Mouse (Mus musculus): ENCODE measurements around the gene Pafah1b2. TPM values are rescaled to one million over a fixed set of nuclear protein-coding genes. Genes with fewer than 3 reads are reported as not detected.

Pafah1b2 gene
- polyA plus RNA-seq, 1 experiment from 2014 or later = 173 TPM

- Histone ChIP-seq H3K9ac (replicated peaks; ENCODE audit: low read length) (no peak overlapping the region), H3K9me3 (ENCODE audit: low read length) (no peaks in the 10 kb centered on the region), H3K27ac (ENCODE audit: low read length) (no peak overlapping the region), H3K4me3 (ENCODE audit: low read length) (no peak overlapping the region), H3K4me1 (ENCODE audit: insufficient read depth, low read length) (peaks cover 8% of the 10 kb centered on the region), H3K36me3 (ENCODE audit: insufficient read depth, low read length) (peaks cover 25% of the 10 kb centered on the region), H3K4me2 (replicated peaks; ENCODE audit: low read depth, low read length) (no peak overlapping the region), H3K27me3 (ENCODE audit: insufficient read depth, low read length) (0 out of 2 replicates have a peak, but pooled peaks cover 2% of the 10 kb centered on the region)
- WGBS = 89% methylated on average over 8 of the region's 8 CpGs
- ATAC-seq (ENCODE audit: low FRiP score, low TSS enrichment) = no peak
These were observed 74.4 kb downstream of the Pafah1b2 start for GRCm38 (mm10) chr9:45938088-45938487.

GRCm38 (mm10) chr9:45936883-45937282, 75.6 kb downstream of the Pafah1b2 start:
- peaks cover 13% of the 10 kb centered on the region; the same call in 1 of the 2 replicates for H3K36me3 ChIP-seq (ENCODE audit: insufficient read depth, low read length)
- H3K9me3 ChIP-seq (ENCODE audit: low read length) = no peaks in the 10 kb centered on the region
- H3K4me2 ChIP-seq (replicated peaks; ENCODE audit: low read depth, low read length) = no peak overlapping the region
- H3K4me3 ChIP-seq (ENCODE audit: low read length) = no peak overlapping the region
- H3K9ac ChIP-seq (replicated peaks; ENCODE audit: low read length) = no peak overlapping the region
- peaks cover 18% of the 10 kb centered on the region for H3K4me1 ChIP-seq (ENCODE audit: insufficient read depth, low read length)
- H3K27me3 ChIP-seq (ENCODE audit: insufficient read depth, low read length) = 0 out of 2 replicates have a peak, but pooled peaks cover 2% of the 10 kb centered on the region
- ATAC-seq (ENCODE audit: low FRiP score, low TSS enrichment) = peak; percentile 49
- WGBS = 19% methylated on average over 3 of the region's 3 CpGs
- peak overlapping the region; percentile 13; the same call in 1 of the 2 replicates for H3K27ac ChIP-seq (ENCODE audit: low read length)

GRCm38 (mm10) chr9:45935628-45936210, 76.8 kb downstream of the Pafah1b2 start, which contains the start of gene Tagln:
Gene Tagln (minus strand): TSS chr9:45936058.
- Histone ChIP-seq H3K27ac (ENCODE audit: low read length) (peak within 1 kb of the TSS; percentile 13; the same call in 1 of the 2 replicates), H3K4me2 (replicated peaks; ENCODE audit: low read depth, low read length) (peak within 1 kb of the TSS; percentile 48), H3K36me3 (ENCODE audit: insufficient read depth, low read length) (peaks cover 1% of the 10 kb centered on the region; the same call in 1 of the 2 replicates), H3K9ac (replicated peaks; ENCODE audit: low read length) (peak within 1 kb of the TSS; percentile 31; the same call in 1 of the 2 replicates), H3K27me3 (ENCODE audit: insufficient read depth, low read length) (0 out of 2 replicates have a peak, but pooled peaks cover 2% of the 10 kb centered on the region), H3K9me3 (ENCODE audit: low read length) (no peaks in the 10 kb centered on the region), H3K4me1 (ENCODE audit: insufficient read depth, low read length) (peaks cover 18% of the 10 kb centered on the region), H3K4me3 (ENCODE audit: low read length) (peak within 1 kb of the TSS; percentile 32)
- peak; percentile 78 for ATAC-seq (ENCODE audit: low FRiP score, low TSS enrichment)
- WGBS = 10% methylated on average over 21 of the region's 21 CpGs

- peaks cover 10% of the 10 kb centered on the region for H3K36me3 ChIP-seq (ENCODE audit: insufficient read depth, low read length)
- WGBS = 57% methylated on average over 11 of the region's 11 CpGs
- H3K27ac ChIP-seq (ENCODE audit: low read length) = no peak overlapping the region
- H3K9me3 ChIP-seq (ENCODE audit: low read length) = no peaks in the 10 kb centered on the region
- H3K4me1 ChIP-seq (ENCODE audit: insufficient read depth, low read length) = peaks cover 18% of the 10 kb centered on the region
- 0 out of 2 replicates have a peak overlapping the region, but pooled peaks have one; percentile 22 for H3K9ac ChIP-seq (replicated peaks; ENCODE audit: low read length)
- no peak for ATAC-seq (ENCODE audit: low FRiP score, low TSS enrichment)
- no peak overlapping the region; the same call in 1 of the 2 replicates for H3K4me2 ChIP-seq (replicated peaks; ENCODE audit: low read depth, low read length)
- 0 out of 2 replicates have a peak, but pooled peaks cover 2% of the 10 kb centered on the region for H3K27me3 ChIP-seq (ENCODE audit: insufficient read depth, low read length)
- no peak overlapping the region for H3K4me3 ChIP-seq (ENCODE audit: low read length)
These were observed 79.7 kb downstream of the Pafah1b2 start for GRCm38 (mm10) chr9:45932571-45933415.

GRCm38 (mm10) chr9:45931958-45932357, 80.5 kb downstream of the Pafah1b2 start:
- H3K9me3 ChIP-seq (ENCODE audit: low read length) = no peaks in the 10 kb centered on the region
- ATAC-seq (ENCODE audit: low FRiP score, low TSS enrichment) = no peak
- no peak overlapping the region for H3K4me2 ChIP-seq (replicated peaks; ENCODE audit: low read depth, low read length)
- H3K4me1 ChIP-seq (ENCODE audit: insufficient read depth, low read length) = peaks cover 18% of the 10 kb centered on the region
- peaks cover 13% of the 10 kb centered on the region for H3K36me3 ChIP-seq (ENCODE audit: insufficient read depth, low read length)
- no peak overlapping the region for H3K4me3 ChIP-seq (ENCODE audit: low read length)
- H3K27ac ChIP-seq (ENCODE audit: low read length) = no peak overlapping the region
- 21% methylated on average over 1 of the region's 1 CpGs for WGBS
- 0 out of 2 replicates have a peak, but pooled peaks cover 2% of the 10 kb centered on the region for H3K27me3 ChIP-seq (ENCODE audit: insufficient read depth, low read length)
- no peak overlapping the region for H3K9ac ChIP-seq (replicated peaks; ENCODE audit: low read length)

- 86% methylated on average over 5 of the region's 5 CpGs for WGBS
- H3K4me1 ChIP-seq (ENCODE audit: insufficient read depth, low read length) = peaks cover 13% of the 10 kb centered on the region
- H3K27me3 ChIP-seq (ENCODE audit: insufficient read depth, low read length) = no peaks in the 10 kb centered on the region
- H3K4me3 ChIP-seq (ENCODE audit: low read length) = no peak overlapping the region
- H3K9ac ChIP-seq (replicated peaks; ENCODE audit: low read length) = no peak overlapping the region
- H3K4me2 ChIP-seq (replicated peaks; ENCODE audit: low read depth, low read length) = no peak overlapping the region
- ATAC-seq (ENCODE audit: low FRiP score, low TSS enrichment) = no peak
- no peaks in the 10 kb centered on the region for H3K9me3 ChIP-seq (ENCODE audit: low read length)
- H3K27ac ChIP-seq (ENCODE audit: low read length) = no peak overlapping the region
- H3K36me3 ChIP-seq (ENCODE audit: insufficient read depth, low read length) = peaks cover 24% of the 10 kb centered on the region
These were observed 83.2 kb downstream of the Pafah1b2 start for GRCm38 (mm10) chr9:45929285-45929684.

GRCm38 (mm10) chr9:45919895-45920294, 92.6 kb downstream of the Pafah1b2 start:
- Histone ChIP-seq H3K9me3 (ENCODE audit: low read length) (no peaks in the 10 kb centered on the region), H3K27ac (ENCODE audit: low read length) (peak overlapping the region; percentile 64; the same call in 1 of the 2 replicates), H3K27me3 (ENCODE audit: insufficient read depth, low read length) (no peaks in the 10 kb centered on the region), H3K36me3 (ENCODE audit: insufficient read depth, low read length) (peaks cover 57% of the 10 kb centered on the region), H3K9ac (replicated peaks; ENCODE audit: low read length) (no peak overlapping the region), H3K4me2 (replicated peaks; ENCODE audit: low read depth, low read length) (no peak overlapping the region), H3K4me3 (ENCODE audit: low read length) (no peak overlapping the region), H3K4me1 (ENCODE audit: insufficient read depth, low read length) (no peaks in the 10 kb centered on the region)
- no peak for ATAC-seq (ENCODE audit: low FRiP score, low TSS enrichment)
- WGBS = 55% methylated on average over 1 of the region's 1 CpGs

- ATAC-seq (ENCODE audit: low FRiP score, low TSS enrichment) = no peak
- H3K9ac ChIP-seq (replicated peaks; ENCODE audit: low read length) = no peak overlapping the region
- H3K27ac ChIP-seq (ENCODE audit: low read length) = no peak overlapping the region
- no peak overlapping the region for H3K4me3 ChIP-seq (ENCODE audit: low read length)
- 85% methylated on average over 5 of the region's 5 CpGs for WGBS
- no peaks in the 10 kb centered on the region for H3K4me1 ChIP-seq (ENCODE audit: insufficient read depth, low read length)
- H3K27me3 ChIP-seq (ENCODE audit: insufficient read depth, low read length) = no peaks in the 10 kb centered on the region
- peaks cover 53% of the 10 kb centered on the region for H3K36me3 ChIP-seq (ENCODE audit: insufficient read depth, low read length)
- no peak overlapping the region for H3K4me2 ChIP-seq (replicated peaks; ENCODE audit: low read depth, low read length)
- H3K9me3 ChIP-seq (ENCODE audit: low read length) = no peaks in the 10 kb centered on the region
These were observed 95.2 kb downstream of the Pafah1b2 start for GRCm38 (mm10) chr9:45917041-45917934.

GRCm38 (mm10) chr9:45915659-45916058, 96.8 kb downstream of the Pafah1b2 start:
- no peaks in the 10 kb centered on the region for H3K4me1 ChIP-seq (ENCODE audit: insufficient read depth, low read length)
- no peak for ATAC-seq (ENCODE audit: low FRiP score, low TSS enrichment)
- H3K4me3 ChIP-seq (ENCODE audit: low read length) = no peak overlapping the region
- H3K36me3 ChIP-seq (ENCODE audit: insufficient read depth, low read length) = peaks cover 51% of the 10 kb centered on the region
- 90% methylated on average over 2 of the region's 2 CpGs for WGBS
- no peak overlapping the region for H3K9ac ChIP-seq (replicated peaks; ENCODE audit: low read length)
- H3K27me3 ChIP-seq (ENCODE audit: insufficient read depth, low read length) = no peaks in the 10 kb centered on the region
- no peak overlapping the region for H3K27ac ChIP-seq (ENCODE audit: low read length)
- H3K9me3 ChIP-seq (ENCODE audit: low read length) = no peaks in the 10 kb centered on the region
- no peak overlapping the region for H3K4me2 ChIP-seq (replicated peaks; ENCODE audit: low read depth, low read length)

Data from kidney, embryonic 16.5 days (tissue).